Mouse (Mus musculus) CH12.LX (cell line): ENCODE data around the gene 4922502D21Rik. TPM values are rescaled to one million over a fixed set of nuclear protein-coding genes. Genes with fewer than 3 reads are reported as not detected.

ENCODE experiments used
- DNase-seq: peaks from one replicate; pipeline ENCODE4 v3.0.0-alpha.2; 2013; ENCODE audit errors: extremely low read depth
- H3K27ac ChIP-seq: 2 replicates; pipeline ENCODE4 v1.5.1; 2012; ENCODE audit warnings: low read depth, mild to moderate bottlenecking, control low read depth, moderate library complexity; ENCODE audit not compliant: insufficient read depth
- H3K27me3 ChIP-seq: replicated peaks from 2 replicates; pipeline ENCODE3; 2012; ENCODE audit warnings: inconsistent platforms
- H3K36me3 ChIP-seq, 2 experiments: replicated peaks in 1 of 2; 2 replicates each; pipeline versions ENCODE3 to v1.6.1; 2012; ENCODE audit warnings: inconsistent platforms in 1 of 2, low read length in 1 of 2, mild to moderate bottlenecking in 1 of 2, mixed read lengths in 1 of 2, moderate library complexity in 1 of 2; ENCODE audit not compliant: control insufficient read depth in 1 of 2, insufficient read depth in 1 of 2
- H3K4me1 ChIP-seq, 2 experiments: 2 replicates each; pipeline ENCODE4 v1.6.1; 2012; ENCODE audit warnings: inconsistent platforms in 1 of 2, moderate library complexity in 1 of 2; ENCODE audit not compliant: insufficient read depth in 2 of 2, control insufficient read depth in 1 of 2
- H3K4me2 ChIP-seq: 2 replicates; pipeline ENCODE4 v1.6.1; 2012; ENCODE audit warnings: low read depth, mild to moderate bottlenecking, control low read depth; ENCODE audit not compliant: poor library complexity, insufficient read depth, severe bottlenecking
- H3K4me3 ChIP-seq, 3 experiments: fragments of 150-350 bp in 1 of 3; sonication (generic) in 1 of 3; replicated peaks in 1 of 3; 2 replicates each; pipeline versions ENCODE3 to v1.5.1; 2011 to 2012; ENCODE audit warnings: low read depth in 2 of 3, low read length in 2 of 3, mild to moderate bottlenecking in 2 of 3, moderate library complexity in 2 of 3, control low read depth in 1 of 3, improper control_type of control experiment in 1 of 3, inconsistent platforms in 1 of 3, mixed read lengths in 1 of 3; ENCODE audit not compliant: poor library complexity in 1 of 3
- H3K79me2 ChIP-seq: replicated peaks from 2 replicates; pipeline ENCODE4 v1.6.1; 2012; ENCODE audit warnings: mild to moderate bottlenecking, moderate library complexity; ENCODE audit not compliant: control insufficient read depth, poor library complexity, insufficient read depth, severe bottlenecking; ENCODE audit errors: extremely low read depth
- H3K9ac ChIP-seq: 2 replicates; pipeline ENCODE4 v1.6.1; 2012; ENCODE audit warnings: low read depth, mild to moderate bottlenecking, control low read depth, moderate library complexity; ENCODE audit not compliant: insufficient read depth
- H3K9me3 ChIP-seq: replicated peaks from 2 replicates; pipeline ENCODE3; 2012; ENCODE audit warnings: low read length, inconsistent platforms, mixed read lengths
- BHLHE40 ChIP-seq: IDR thresholded peaks from 2 replicates; pipeline ENCODE4 v1.6.1; 2011; ENCODE audit warnings: mild to moderate bottlenecking, low read depth, low read length, improper control_type of control experiment
- CHD2 ChIP-seq: IDR thresholded peaks from 2 replicates; pipeline ENCODE4 v1.6.1; 2011; ENCODE audit warnings: low read length, improper control_type of control experiment
- ELF1 ChIP-seq: IDR thresholded peaks from 2 replicates; pipeline ENCODE4 v1.6.1; 2014; ENCODE audit warnings: low read depth, mild to moderate bottlenecking, inconsistent platforms, low read length, improper control_type of control experiment
- GABPA ChIP-seq: IDR thresholded peaks from 2 replicates; pipeline ENCODE4 v1.6.1; 2012; ENCODE audit warnings: low read depth, low read length, improper control_type of control experiment, inconsistent platforms; ENCODE audit not compliant: insufficient replicate concordance
- IRF4 ChIP-seq: IDR thresholded peaks from 2 replicates; pipeline ENCODE4 v1.6.1; 2014; ENCODE audit warnings: low read depth, mild to moderate bottlenecking, inconsistent platforms, low read length, improper control_type of control experiment
- JUN ChIP-seq: IDR thresholded peaks from 2 replicates; pipeline ENCODE4 v1.6.1; 2011; ENCODE audit warnings: low read depth, mild to moderate bottlenecking, low read length, improper control_type of control experiment, moderate library complexity; ENCODE audit not compliant: insufficient read depth
- MXI1 ChIP-seq: IDR thresholded peaks from 2 replicates; pipeline ENCODE4 v1.6.1; 2011; ENCODE audit warnings: mild to moderate bottlenecking, low read depth, low read length, improper control_type of control experiment
- PAX5 ChIP-seq: IDR thresholded peaks from 2 replicates; pipeline ENCODE4 v1.6.1; 2012; ENCODE audit warnings: low read length, inconsistent platforms, mixed read lengths
- POLR2A ChIP-seq: IDR thresholded peaks from 2 replicates; pipeline ENCODE4 v1.6.1; 2011; ENCODE audit warnings: low read depth, mild to moderate bottlenecking, improper control_type of control experiment, low read length
- RCOR1 ChIP-seq: conservative IDR thresholded peaks from 2 replicates; pipeline ENCODE4 v1.6.1; 2012; ENCODE audit warnings: low read depth, mild to moderate bottlenecking, inconsistent platforms, low read length, improper control_type of control experiment
- SIN3A ChIP-seq: IDR thresholded peaks from 2 replicates; pipeline ENCODE4 v1.6.1; 2012; ENCODE audit warnings: low read length, improper control_type of control experiment, inconsistent platforms
- SMC3 ChIP-seq: IDR thresholded peaks from 2 replicates; pipeline ENCODE4 v1.6.1; 2011; ENCODE audit warnings: low read depth, low read length, improper control_type of control experiment
- USF2 ChIP-seq: conservative IDR thresholded peaks from 2 replicates; pipeline ENCODE4 v1.6.1; 2011; ENCODE audit warnings: low read depth, low read length, improper control_type of control experiment
- ZNF384 ChIP-seq: IDR thresholded peaks from 2 replicates; pipeline ENCODE4 v1.6.1; 2012; ENCODE audit warnings: low read depth, low read length, improper control_type of control experiment, inconsistent platforms
- dilution Hi-C: fragments of 300-500 bp; cut with MboI; formaldehyde crosslinking; loops from 2 replicates; pipeline ENCODE4 v1.14.3; 2020; ENCODE audit warnings: low sequenced_read_pairs; ENCODE audit not compliant: extremely low pct_unique_long_range_greater_than_20kb, extremely low pct_ligation_motif_present
- in situ Hi-C: fragments of 300-500 bp; cut with MboI; formaldehyde crosslinking; loops from 3 replicates; pipeline ENCODE4 v1.14.3; 2019; ENCODE audit warnings: low sequenced_read_pairs, low pct_ligation_motif_present, low pct_unique_long_range_greater_than_20kb, mixed read lengths
- polyA plus RNA-seq: library from polyadenylated mRNA; unstranded; fragments of >175 nt; gene quantifications from 2 replicates; pipeline ENCODE4 v1.2.1, GENCODE M21; 2012; ENCODE audit warnings: low read depth; ENCODE audit not compliant: insufficient read length
- total RNA-seq, 2 experiments: library from RNA; depleted of rRNA; stranded (reverse); fragments of 300-350 nt in 1 of 2; fragments of >200 nt in 1 of 2; gene quantifications; 2 replicates each; pipeline ENCODE4 v1.2.3; 2012 to 2014

4922502D21Rik gene
- total and polyA plus RNA-seq, 3 experiments: 0.23 to 2.8 (median 0.46) TPM

DNA sequence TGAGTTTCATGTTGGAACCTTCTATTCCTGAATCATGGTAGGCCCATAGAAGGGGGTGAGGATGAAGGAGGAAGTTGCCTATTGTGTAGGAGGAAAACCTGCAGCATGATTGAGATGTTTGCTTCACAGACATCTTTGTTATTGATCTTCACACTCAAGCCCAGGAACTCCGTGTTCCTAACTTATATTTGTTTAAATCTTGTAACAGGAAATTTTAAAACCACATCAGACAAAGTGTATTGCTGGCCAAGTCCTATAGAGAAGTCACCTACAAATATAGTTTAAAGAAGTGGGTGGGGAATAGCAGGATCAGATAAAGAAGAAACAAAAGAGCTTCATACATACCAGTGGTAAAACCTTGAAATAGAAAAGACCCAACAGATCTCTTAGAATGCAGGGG is 27.4 kb downstream of the 4922502D21Rik start:
- Histone ChIP-seq H3K9ac (no peak overlapping the region), H3K4me3 (no peak overlapping the region), H3K36me3 (no peaks in the 10 kb centered on the region)
- in situ Hi-C loops: no loop called here
- TF ChIP-seq IRF4 (no peak), BHLHE40 (no peak), SMC3 (no peak), ZNF384 (no peak), POLR2A (no peak), ELF1 (no peak), USF2 (no peak)
- TF ChIP-seq, all 38 proteins: peak for 0
- H3K4me2 ChIP-seq: no peak overlapping the region
- H3K27me3 ChIP-seq: no peaks in the 10 kb centered on the region
- no peaks in the 10 kb centered on the region for H3K79me2 ChIP-seq
- peaks cover 0 to 3% of the 10 kb centered on the region in 2 experiments; a peak in 1 of 4 replicates for H3K4me1 ChIP-seq
- H3K9me3 ChIP-seq: no peaks in the 10 kb centered on the region
- H3K27ac ChIP-seq: no peak overlapping the region
- dilution Hi-C loops: no loop called here
- no peak for DNase-seq

- Histone ChIP-seq H3K4me2 (no peak overlapping the region), H3K4me1 (peaks cover 2 to 20% of the 10 kb centered on the region in 2 experiments; a peak in 2 of 4 replicates), H3K27ac (no peak overlapping the region), H3K9ac (no peak overlapping the region), H3K79me2 (no peaks in the 10 kb centered on the region), H3K4me3 (no peak overlapping the region), H3K9me3 (no peaks in the 10 kb centered on the region), H3K27me3 (no peaks in the 10 kb centered on the region), H3K36me3 (no peaks in the 10 kb centered on the region)
- no peak for TF ChIP-seq ELF1
- no peak for TF ChIP-seq JUN
- no peak for TF ChIP-seq CHD2
- no peak for TF ChIP-seq RCOR1
- TF ChIP-seq PAX5: no peak
- TF ChIP-seq MXI1: no peak
- no peak for TF ChIP-seq GABPA
- no peak for TF ChIP-seq SIN3A
- DNase-seq: no peak
- in situ Hi-C loops: no loop called here
- dilution Hi-C loops: no loop called here
These were observed 42.9 kb downstream of the 4922502D21Rik start for GRCm38 (mm10) chr6:129288708-129289107.
